Mouse (Mus musculus): ENCODE data around the gene Fiz1. TPM values are rescaled to one million over a fixed set of nuclear protein-coding genes. Genes with fewer than 3 reads are reported as not detected.
A peak's percentile ranks its signal among the peaks of the same experiment; 100 is the strongest.

Gene Fiz1
- total and polyA plus RNA-seq, 2 experiments, result 6.2 to 19.3 TPM

DNA sequence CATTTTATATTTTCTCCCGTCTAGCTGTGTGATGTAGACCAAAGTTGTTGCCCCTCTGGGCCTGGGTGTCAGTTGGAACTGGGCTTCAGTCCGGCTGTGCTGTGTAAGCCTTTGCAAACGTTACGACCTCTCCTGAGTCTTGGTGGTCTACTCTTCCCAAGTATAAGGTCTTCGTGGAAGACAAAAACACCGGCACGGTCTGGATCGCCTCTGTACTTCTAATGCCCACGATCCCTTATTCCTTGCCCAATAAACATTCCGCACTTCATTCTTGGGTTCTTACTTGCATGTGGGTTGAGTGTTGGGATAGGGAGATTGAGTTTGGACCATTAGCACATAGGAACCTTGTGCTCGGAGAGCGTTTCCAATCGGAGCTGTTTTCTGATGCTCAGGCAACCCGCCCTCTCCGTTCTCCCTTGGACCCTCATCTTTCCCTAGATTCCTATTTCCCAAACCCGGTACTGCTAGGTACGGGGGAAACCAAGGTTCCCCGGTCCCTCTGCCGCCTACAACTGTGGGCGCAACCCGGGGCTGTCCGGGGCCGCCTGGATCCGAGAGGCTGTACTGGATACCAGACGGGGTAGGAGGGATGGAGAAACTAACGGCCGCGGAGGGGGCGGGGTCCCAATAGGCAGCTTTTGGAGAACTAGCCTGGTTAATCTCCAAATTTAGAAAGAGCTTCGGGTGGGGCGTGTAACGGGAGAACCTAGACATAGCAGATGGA, 39.1 kb upstream of the Fiz1 start:
- 18% methylated on average over 32 of the region's 32 CpGs for WGBS
- H3K9ac ChIP-seq (ENCODE audit: low read depth, low read length), result no peak overlapping the region
- peaks cover 3% of the 10 kb centered on the region for H3K4me1 ChIP-seq (ENCODE audit: control insufficient read depth, insufficient read depth, low read length)
- TF ChIP-seq POLR2A (IDR thresholded peaks at IDR 0.05; ENCODE audit: extremely low read depth, insufficient read depth, low read length) (no peak), CTCF (IDR thresholded peaks at IDR 0.05; ENCODE audit: low read depth, low read length) (no peak)
- no peaks in the 10 kb centered on the region for H3K79me2 ChIP-seq (ENCODE audit: control insufficient read depth, insufficient read depth, low read length)
- no peaks in the 10 kb centered on the region for H3K36me3 ChIP-seq (ENCODE audit: control insufficient read depth, insufficient read depth, low read length)
- DNase-seq (ENCODE audit: extremely low read depth, low read depth, low spot score), result no peak
- H3K27ac ChIP-seq (replicated peaks; ENCODE audit: insufficient read depth, low read depth, low read length), result no peak overlapping the region
- H3K27me3 ChIP-seq (ENCODE audit: control insufficient read depth, insufficient read depth, low read length), result peaks cover 22% of the 10 kb centered on the region
- no peak overlapping the region for H3K4me3 ChIP-seq (ENCODE audit: insufficient read depth, low read depth, low read length)

- H3K9ac ChIP-seq (ENCODE audit: low read depth, low read length), result no peak overlapping the region
- peaks cover 22% of the 10 kb centered on the region for H3K27me3 ChIP-seq (ENCODE audit: control insufficient read depth, insufficient read depth, low read length)
- no peak for DNase-seq (ENCODE audit: extremely low read depth, low read depth, low spot score)
- no peaks in the 10 kb centered on the region for H3K36me3 ChIP-seq (ENCODE audit: control insufficient read depth, insufficient read depth, low read length)
- TF ChIP-seq CTCF (IDR thresholded peaks at IDR 0.05; ENCODE audit: low read depth, low read length), result no peak
- no peak for TF ChIP-seq POLR2A (IDR thresholded peaks at IDR 0.05; ENCODE audit: extremely low read depth, insufficient read depth, low read length)
- H3K79me2 ChIP-seq (ENCODE audit: control insufficient read depth, insufficient read depth, low read length), result no peaks in the 10 kb centered on the region
- WGBS, result 12% methylated on average over 45 of the region's 45 CpGs
- H3K4me1 ChIP-seq (ENCODE audit: control insufficient read depth, insufficient read depth, low read length), result peaks cover 3% of the 10 kb centered on the region
- H3K27ac ChIP-seq (replicated peaks; ENCODE audit: insufficient read depth, low read depth, low read length), result no peak overlapping the region
- H3K4me3 ChIP-seq (ENCODE audit: insufficient read depth, low read depth, low read length), result no peak overlapping the region; the same call in 1 of the 2 replicates
These were observed 38.4 kb upstream of the Fiz1 start for GRCm38 (mm10) chr7:5052931-5053343.

GRCm38 (mm10) chr7:5052438-5052837, 37.9 kb upstream of the Fiz1 start:
- no peaks in the 10 kb centered on the region for H3K36me3 ChIP-seq (ENCODE audit: control insufficient read depth, insufficient read depth, low read length)
- no peak for DNase-seq (ENCODE audit: extremely low read depth, low read depth, low spot score)
- H3K9ac ChIP-seq (ENCODE audit: low read depth, low read length), result no peak overlapping the region
- peaks cover 3% of the 10 kb centered on the region for H3K4me1 ChIP-seq (ENCODE audit: control insufficient read depth, insufficient read depth, low read length)
- WGBS, result 11% methylated on average over 12 of the region's 12 CpGs
- H3K27me3 ChIP-seq (ENCODE audit: control insufficient read depth, insufficient read depth, low read length), result peaks cover 22% of the 10 kb centered on the region
- no peak for TF ChIP-seq POLR2A (IDR thresholded peaks at IDR 0.05; ENCODE audit: extremely low read depth, insufficient read depth, low read length)
- no peak for TF ChIP-seq CTCF (IDR thresholded peaks at IDR 0.05; ENCODE audit: low read depth, low read length)
- no peaks in the 10 kb centered on the region for H3K79me2 ChIP-seq (ENCODE audit: control insufficient read depth, insufficient read depth, low read length)
- H3K4me3 ChIP-seq (ENCODE audit: insufficient read depth, low read depth, low read length), result no peak overlapping the region
- H3K27ac ChIP-seq (replicated peaks; ENCODE audit: insufficient read depth, low read depth, low read length), result no peak overlapping the region

DNA sequence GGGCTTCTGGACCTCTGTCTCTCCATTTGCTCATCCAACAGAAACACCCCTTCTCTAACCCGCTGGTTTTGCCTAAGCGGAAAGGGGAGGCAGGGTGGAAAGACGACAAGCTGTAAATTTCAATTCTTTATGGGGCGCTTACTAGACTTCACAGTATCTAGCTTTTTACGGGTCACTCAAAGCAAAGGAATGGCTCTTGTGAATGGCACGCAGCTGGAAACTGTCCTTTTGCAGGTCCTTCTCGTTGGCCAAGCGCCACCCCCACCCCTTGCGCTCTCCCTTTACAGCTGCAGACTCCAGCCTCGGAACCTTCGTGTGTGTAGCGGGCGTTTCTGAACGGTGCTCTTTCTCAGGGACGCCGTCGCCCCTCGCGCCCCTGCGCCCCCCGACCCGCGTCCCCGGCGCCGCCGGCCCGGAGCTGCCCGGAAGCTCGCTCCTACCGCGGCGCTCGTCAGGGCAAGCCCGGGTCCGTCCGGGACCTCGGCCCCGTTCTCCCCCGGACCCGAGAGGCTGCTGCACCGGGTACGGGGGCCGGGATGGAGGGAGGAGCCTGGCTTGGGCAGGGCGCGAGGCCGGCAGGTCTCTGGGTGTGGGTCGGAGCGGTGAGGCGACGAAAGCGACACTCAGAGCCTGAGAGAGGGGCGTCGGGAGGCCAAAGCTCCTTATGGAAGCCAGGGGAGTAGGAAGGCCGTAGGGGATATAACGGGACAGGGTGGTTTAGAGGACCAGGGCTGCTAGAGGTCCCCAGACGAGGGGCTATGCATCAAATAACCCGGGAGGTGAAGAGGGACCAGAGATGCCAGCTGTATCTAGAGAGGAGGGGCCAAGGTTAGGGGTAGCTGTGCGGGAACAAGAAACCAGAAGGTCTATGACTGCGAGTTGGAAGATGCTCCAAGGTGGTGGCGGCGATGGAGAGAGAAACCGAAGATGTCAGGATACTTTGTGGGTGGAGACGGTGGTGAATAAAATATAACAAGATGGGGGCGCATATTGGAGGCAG, 37.0 kb upstream of the Fiz1 start, which contains the start of gene Zfp580:
Gene Zfp580 (plus strand): TSS at position 346 of the 1,000 bp plus-strand sequence.
- TF ChIP-seq CTCF (IDR thresholded peaks at IDR 0.05; ENCODE audit: low read depth, low read length) (no peak), POLR2A (IDR thresholded peaks at IDR 0.05; ENCODE audit: extremely low read depth, insufficient read depth, low read length) (no peak)
- no peaks in the 10 kb centered on the region for H3K79me2 ChIP-seq (ENCODE audit: control insufficient read depth, insufficient read depth, low read length)
- no peak within 1 kb of the TSS for H3K27ac ChIP-seq (replicated peaks; ENCODE audit: insufficient read depth, low read depth, low read length)
- H3K4me3 ChIP-seq (ENCODE audit: insufficient read depth, low read depth, low read length), result peak within 1 kb of the TSS; percentile 72
- peaks cover 3% of the 10 kb centered on the region for H3K4me1 ChIP-seq (ENCODE audit: control insufficient read depth, insufficient read depth, low read length)
- DNase-seq (ENCODE audit: extremely low read depth, low read depth, low spot score), result peak; percentile 44
- H3K27me3 ChIP-seq (ENCODE audit: control insufficient read depth, insufficient read depth, low read length), result peaks cover 17% of the 10 kb centered on the region
- 2% methylated on average over 65 of the region's 65 CpGs for WGBS
- peak within 1 kb of the TSS; percentile 80 for H3K9ac ChIP-seq (ENCODE audit: low read depth, low read length)
- no peaks in the 10 kb centered on the region for H3K36me3 ChIP-seq (ENCODE audit: control insufficient read depth, insufficient read depth, low read length)

GRCm38 (mm10) chr7:5047313-5047712, 32.8 kb upstream of the Fiz1 start:
- peak; percentile 47 for DNase-seq (ENCODE audit: extremely low read depth, low read depth, low spot score)
- H3K4me1 ChIP-seq (ENCODE audit: control insufficient read depth, insufficient read depth, low read length), result peaks cover 3% of the 10 kb centered on the region
- H3K79me2 ChIP-seq (ENCODE audit: control insufficient read depth, insufficient read depth, low read length), result no peaks in the 10 kb centered on the region
- TF ChIP-seq CTCF (IDR thresholded peaks at IDR 0.05; ENCODE audit: low read depth, low read length), result peak; percentile 31; the same call in 1 of the 2 replicates
- TF ChIP-seq POLR2A (IDR thresholded peaks at IDR 0.05; ENCODE audit: extremely low read depth, insufficient read depth, low read length), result no peak
- no peak overlapping the region for H3K27ac ChIP-seq (replicated peaks; ENCODE audit: insufficient read depth, low read depth, low read length)
- no peak overlapping the region for H3K4me3 ChIP-seq (ENCODE audit: insufficient read depth, low read depth, low read length)
- WGBS, result 7% methylated on average over 2 of the region's 2 CpGs
- no peaks in the 10 kb centered on the region for H3K27me3 ChIP-seq (ENCODE audit: control insufficient read depth, insufficient read depth, low read length)
- no peak overlapping the region for H3K9ac ChIP-seq (ENCODE audit: low read depth, low read length)
- H3K36me3 ChIP-seq (ENCODE audit: control insufficient read depth, insufficient read depth, low read length), result no peaks in the 10 kb centered on the region

All from liver, adult 2 months (tissue).